Mouse (Mus musculus): ENCODE measurements at regions not wholly inside any gene's neighbourhood (a gene's known extent, or its start where the extent isn't known, plus 50 kb on each side); places are given as distances from the start of the nearest gene placed in this dataset.

- no peak for DNase-seq (ENCODE audit: low spot score in 2 of 2)
These were observed 243.9 kb downstream of the Sipa1l2 start for GRCm38 (mm10) chr8:125325736-125326135.

GRCm38 (mm10) chr8:125322561-125322960, 247.0 kb downstream of the Sipa1l2 start:
- no peak for DNase-seq (ENCODE audit: low spot score in 2 of 2)

- DNase-seq (ENCODE audit: low spot score in 2 of 2): no peak
These were observed 252.0 kb downstream of the Sipa1l2 start for GRCm38 (mm10) chr8:125317584-125317991.

GRCm38 (mm10) chr8:125315736-125316135, 253.9 kb downstream of the Sipa1l2 start:
- DNase-seq (ENCODE audit: low spot score in 2 of 2): no peak

- no peak for DNase-seq (ENCODE audit: low spot score in 2 of 2)
These were observed 254.6 kb downstream of the Sipa1l2 start for GRCm38 (mm10) chr8:125314996-125315395.

- no peak for DNase-seq (ENCODE audit: low spot score in 2 of 2)
These were observed 255.2 kb downstream of the Sipa1l2 start for GRCm38 (mm10) chr8:125314221-125314984.

- no peak for DNase-seq (ENCODE audit: low spot score in 2 of 2)
These were observed 257.4 kb downstream of the Disc1 start for GRCm38 (mm10) chr8:125311228-125312053.

Data from left cerebral cortex, adult 9 months (tissue).